Mouse (Mus musculus) heart, postnatal 0 days (tissue): ENCODE data around the gene Ift80.

ENCODE experiments used
- CTCF ChIP-seq: IDR thresholded peaks from 2 replicates; pipeline ENCODE4 v1.5.1; 2016; ENCODE audit warnings: antibody characterized with exemption, control low read depth, low read depth
- EP300 ChIP-seq: IDR thresholded peaks from 2 replicates; pipeline ENCODE4 v1.6.1; 2016; ENCODE audit warnings: antibody characterized with exemption, low read depth

GRCm38 (mm10) chr3:68967404-68967803, 37.0 kb downstream of the Ift80 start:
- no peak for TF ChIP-seq CTCF
- TF ChIP-seq EP300, result no peak
